Mouse (Mus musculus): ENCODE measurements at regions not wholly inside any gene's neighbourhood (a gene's known extent, or its start where the extent isn't known, plus 50 kb on each side); places are given as distances from the start of the nearest gene placed in this dataset.
A peak's percentile ranks its signal among the peaks of the same experiment; 100 is the strongest.

DNA sequence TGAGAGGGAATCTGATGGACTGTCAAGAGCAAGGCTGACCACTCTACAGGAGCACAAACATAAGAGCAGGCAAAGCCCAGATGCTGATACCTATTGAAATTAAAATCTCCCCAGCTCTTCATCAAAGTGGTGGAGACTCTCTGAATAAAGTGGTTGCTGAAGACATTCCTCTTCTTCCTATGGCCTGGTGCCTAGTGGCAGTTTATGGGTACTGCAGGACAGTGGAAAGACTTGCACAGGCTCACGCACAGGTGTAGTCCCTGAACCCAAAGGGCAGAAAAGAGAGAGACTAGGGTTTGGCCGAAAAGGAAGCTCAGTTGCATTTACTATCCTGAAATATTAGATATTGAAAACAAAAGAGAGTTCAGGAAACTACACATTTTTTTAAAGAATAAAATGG is 144.2 kb upstream of the Npy2r start:
- Histone ChIP-seq H3K4me1 (ENCODE audit: insufficient read depth, low read length) (no peaks in the 10 kb centered on the region), H3K9ac (replicated peaks; ENCODE audit: low read length) (no peak overlapping the region), H3K27me3 (ENCODE audit: insufficient read depth, low read length) (no peaks in the 10 kb centered on the region), H3K9me3 (ENCODE audit: low read length) (no peaks in the 10 kb centered on the region), H3K4me3 (ENCODE audit: low read length) (no peak overlapping the region), H3K27ac (no peak overlapping the region), H3K4me2 (ENCODE audit: low read depth, low read length) (no peak overlapping the region), H3K36me3 (ENCODE audit: insufficient read depth, low read length) (no peaks in the 10 kb centered on the region)
- ATAC-seq (no peak), DNase-seq (ENCODE audit: low spot score) (no peak)
- WGBS = 95% methylated on average over 2 of the region's 2 CpGs
- no peak for TF ChIP-seq CTCF (IDR thresholded peaks at IDR 0.05; ENCODE audit: low read depth)

DNA sequence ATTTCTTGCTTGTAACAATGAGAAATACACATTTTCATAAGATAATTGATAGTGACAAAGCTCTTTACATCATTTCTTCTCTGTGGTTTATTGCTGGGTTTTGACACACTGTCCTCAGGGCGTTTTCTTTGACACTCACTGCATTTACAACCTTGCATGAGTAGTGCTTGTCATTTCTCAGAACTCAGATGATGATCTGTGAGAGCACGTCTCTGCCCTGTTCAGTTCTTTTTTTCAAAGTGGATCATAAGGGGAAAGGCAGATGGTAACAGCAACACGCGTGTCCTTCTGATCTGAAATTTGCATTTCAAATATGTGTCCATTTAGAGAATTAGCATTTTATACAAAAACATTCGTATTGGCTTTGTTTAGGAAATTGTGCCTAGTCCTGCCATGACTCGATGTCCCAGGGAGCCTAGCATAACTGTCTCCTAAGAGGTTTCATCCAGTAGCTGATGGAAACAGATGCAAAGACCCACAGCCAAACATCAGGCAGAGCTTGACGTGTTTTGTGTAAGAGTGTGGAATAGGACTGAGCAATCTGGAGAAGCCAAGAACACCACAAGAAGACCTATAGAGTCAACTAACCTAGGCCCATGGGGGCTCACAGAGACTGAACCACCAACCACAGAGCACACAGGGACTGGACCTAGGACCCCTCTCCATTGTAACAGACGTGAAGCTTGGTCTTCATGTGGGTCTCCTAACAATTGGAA is 108.4 kb upstream of the Npy2r start:
- WGBS = 63% methylated on average over 8 of the region's 8 CpGs
- DNase-seq (ENCODE audit: low spot score) = no peak
- peaks cover 5% of the 10 kb centered on the region; the same call in 1 of the 2 replicates for H3K4me1 ChIP-seq (ENCODE audit: insufficient read depth, low read length)
- no peak overlapping the region for H3K27ac ChIP-seq
- H3K4me2 ChIP-seq (ENCODE audit: low read depth, low read length) = no peak overlapping the region
- no peaks in the 10 kb centered on the region for H3K9me3 ChIP-seq (ENCODE audit: low read length)
- H3K9ac ChIP-seq (replicated peaks; ENCODE audit: low read length) = no peak overlapping the region
- H3K27me3 ChIP-seq (ENCODE audit: insufficient read depth, low read length) = no peaks in the 10 kb centered on the region
- ATAC-seq = no peak
- no peaks in the 10 kb centered on the region for H3K36me3 ChIP-seq (ENCODE audit: insufficient read depth, low read length)
- H3K4me3 ChIP-seq (ENCODE audit: low read length) = no peak overlapping the region
- TF ChIP-seq CTCF (IDR thresholded peaks at IDR 0.05; ENCODE audit: low read depth) = no peak

DNA sequence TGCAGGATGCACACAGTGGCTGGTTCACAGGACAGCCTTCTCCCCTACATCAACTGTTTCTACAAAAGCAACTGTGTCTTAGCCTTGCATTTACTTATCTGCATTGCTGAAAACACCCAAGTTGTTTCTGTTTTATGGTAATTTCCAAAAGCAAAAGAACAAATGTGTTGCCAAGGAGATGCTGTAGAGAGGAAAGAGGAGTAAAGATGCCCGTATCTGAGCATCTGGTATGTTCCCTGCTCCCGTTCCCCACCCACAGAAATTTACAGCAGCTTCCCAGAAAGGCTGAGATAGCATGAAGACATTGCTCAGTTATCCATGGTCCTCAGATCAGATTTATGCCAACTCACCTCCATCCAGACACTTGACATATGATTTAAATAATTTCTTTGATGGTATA is 104.5 kb upstream of the Npy2r start:
- Histone ChIP-seq H3K4me1 (ENCODE audit: insufficient read depth, low read length) (peaks cover 5% of the 10 kb centered on the region; the same call in 1 of the 2 replicates), H3K27me3 (ENCODE audit: insufficient read depth, low read length) (no peaks in the 10 kb centered on the region), H3K9me3 (ENCODE audit: low read length) (no peaks in the 10 kb centered on the region), H3K4me2 (ENCODE audit: low read depth, low read length) (no peak overlapping the region), H3K4me3 (ENCODE audit: low read length) (no peak overlapping the region), H3K9ac (replicated peaks; ENCODE audit: low read length) (no peak overlapping the region), H3K27ac (no peak overlapping the region), H3K36me3 (ENCODE audit: insufficient read depth, low read length) (no peaks in the 10 kb centered on the region)
- no peak for DNase-seq (ENCODE audit: low spot score)
- 26% methylated on average over 2 of the region's 2 CpGs for WGBS
- no peak for TF ChIP-seq CTCF (IDR thresholded peaks at IDR 0.05; ENCODE audit: low read depth)
- no peak for ATAC-seq

DNA sequence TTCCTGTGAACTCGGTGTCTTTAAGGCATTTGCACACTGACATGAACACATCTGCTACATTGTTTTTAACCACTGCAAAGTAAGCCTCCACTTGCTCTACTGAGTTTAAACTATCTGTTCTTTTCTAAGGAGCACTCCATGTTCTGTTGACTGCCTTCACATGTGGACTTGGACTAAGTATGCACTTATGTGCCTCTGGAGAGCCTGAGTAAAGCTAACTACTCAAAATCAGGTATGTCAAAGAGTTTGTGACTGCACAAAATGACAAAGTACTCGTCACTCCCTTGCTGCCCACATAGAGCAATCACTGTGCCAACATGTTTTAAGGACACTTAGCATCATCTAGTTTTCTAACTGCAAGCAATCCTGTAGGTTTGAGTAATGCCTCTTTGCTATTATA is 92.2 kb upstream of the Npy2r start:
- H3K9ac ChIP-seq (replicated peaks; ENCODE audit: low read length) = no peak overlapping the region
- DNase-seq (ENCODE audit: low spot score) (no peak), ATAC-seq (no peak)
- WGBS = 88% methylated on average over 2 of the region's 2 CpGs
- H3K27ac ChIP-seq = no peak overlapping the region
- no peak overlapping the region for H3K4me2 ChIP-seq (ENCODE audit: low read depth, low read length)
- no peak for TF ChIP-seq CTCF (IDR thresholded peaks at IDR 0.05; ENCODE audit: low read depth)
- no peaks in the 10 kb centered on the region for H3K36me3 ChIP-seq (ENCODE audit: insufficient read depth, low read length)
- H3K27me3 ChIP-seq (ENCODE audit: insufficient read depth, low read length) = no peaks in the 10 kb centered on the region
- no peaks in the 10 kb centered on the region for H3K9me3 ChIP-seq (ENCODE audit: low read length)
- H3K4me3 ChIP-seq (ENCODE audit: low read length) = no peak overlapping the region
- no peaks in the 10 kb centered on the region for H3K4me1 ChIP-seq (ENCODE audit: insufficient read depth, low read length)

DNA sequence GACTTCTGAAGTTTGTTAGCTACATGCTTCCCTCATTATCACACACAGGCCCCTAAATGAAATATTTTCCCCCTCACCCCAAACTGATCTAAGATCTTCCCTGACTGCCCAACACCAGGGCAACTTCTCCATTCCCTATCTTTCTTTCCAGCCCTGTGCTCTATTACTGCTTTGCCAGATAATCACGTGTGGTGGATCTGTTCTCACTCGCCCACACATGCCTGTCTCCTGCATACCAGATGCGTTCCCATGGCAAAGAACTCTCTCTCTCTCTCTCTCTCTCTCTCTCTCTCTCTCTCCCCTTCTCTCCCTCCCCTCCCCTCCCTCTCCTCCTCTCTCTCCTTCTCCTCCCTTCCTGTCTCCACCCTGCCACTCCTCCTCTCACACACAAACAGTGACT is 88.8 kb upstream of the Npy2r start:
- Histone ChIP-seq H3K4me1 (ENCODE audit: insufficient read depth, low read length) (no peaks in the 10 kb centered on the region), H3K9me3 (ENCODE audit: low read length) (no peaks in the 10 kb centered on the region), H3K27ac (no peak overlapping the region), H3K27me3 (ENCODE audit: insufficient read depth, low read length) (no peaks in the 10 kb centered on the region), H3K9ac (replicated peaks; ENCODE audit: low read length) (no peak overlapping the region), H3K36me3 (ENCODE audit: insufficient read depth, low read length) (no peaks in the 10 kb centered on the region), H3K4me2 (ENCODE audit: low read depth, low read length) (no peak overlapping the region), H3K4me3 (ENCODE audit: low read length) (no peak overlapping the region)
- no peak for TF ChIP-seq CTCF (IDR thresholded peaks at IDR 0.05; ENCODE audit: low read depth)
- 13% methylated on average over 3 of the region's 3 CpGs for WGBS
- ATAC-seq (peak; percentile 66; the same call in 1 of the 2 replicates), DNase-seq (ENCODE audit: low spot score) (peak; percentile 17)

DNA sequence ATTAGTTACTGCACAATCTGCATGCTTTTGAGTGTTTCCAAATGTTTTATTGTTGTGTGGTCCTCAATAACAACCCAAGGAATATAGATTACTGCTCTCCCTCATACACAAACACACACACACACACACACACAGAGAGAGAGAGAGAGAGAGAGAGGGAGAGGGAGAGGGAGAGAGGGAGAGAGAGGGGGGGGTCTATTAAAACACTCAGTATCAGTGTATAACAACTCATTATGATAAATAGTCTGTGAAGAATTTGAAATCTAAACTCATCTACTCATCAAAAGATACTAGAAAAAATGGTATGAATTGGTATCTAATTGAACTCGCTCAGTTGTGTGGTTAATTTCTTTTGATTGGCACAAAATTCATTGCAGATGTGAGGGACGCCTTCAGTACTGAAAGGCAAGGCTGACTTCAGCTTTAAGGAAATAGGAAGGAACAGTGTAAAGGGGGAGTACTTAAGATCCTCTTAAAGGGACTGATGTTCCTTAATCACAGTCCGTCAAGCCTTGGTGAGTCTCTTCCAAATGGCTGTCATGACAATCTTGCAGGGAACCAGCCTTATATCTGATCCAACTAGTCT is 72.6 kb upstream of the Npy2r start:
- no peaks in the 10 kb centered on the region for H3K36me3 ChIP-seq (ENCODE audit: insufficient read depth, low read length)
- no peaks in the 10 kb centered on the region for H3K9me3 ChIP-seq (ENCODE audit: low read length)
- no peaks in the 10 kb centered on the region for H3K4me1 ChIP-seq (ENCODE audit: insufficient read depth, low read length)
- ATAC-seq (no peak), DNase-seq (ENCODE audit: low spot score) (no peak)
- no peaks in the 10 kb centered on the region for H3K27me3 ChIP-seq (ENCODE audit: insufficient read depth, low read length)
- H3K9ac ChIP-seq (replicated peaks; ENCODE audit: low read length) = no peak overlapping the region
- WGBS = 89% methylated on average over 3 of the region's 3 CpGs
- TF ChIP-seq CTCF (IDR thresholded peaks at IDR 0.05; ENCODE audit: low read depth) = no peak
- no peak overlapping the region for H3K4me2 ChIP-seq (ENCODE audit: low read depth, low read length)
- no peak overlapping the region for H3K27ac ChIP-seq
- no peak overlapping the region for H3K4me3 ChIP-seq (ENCODE audit: low read length)

DNA sequence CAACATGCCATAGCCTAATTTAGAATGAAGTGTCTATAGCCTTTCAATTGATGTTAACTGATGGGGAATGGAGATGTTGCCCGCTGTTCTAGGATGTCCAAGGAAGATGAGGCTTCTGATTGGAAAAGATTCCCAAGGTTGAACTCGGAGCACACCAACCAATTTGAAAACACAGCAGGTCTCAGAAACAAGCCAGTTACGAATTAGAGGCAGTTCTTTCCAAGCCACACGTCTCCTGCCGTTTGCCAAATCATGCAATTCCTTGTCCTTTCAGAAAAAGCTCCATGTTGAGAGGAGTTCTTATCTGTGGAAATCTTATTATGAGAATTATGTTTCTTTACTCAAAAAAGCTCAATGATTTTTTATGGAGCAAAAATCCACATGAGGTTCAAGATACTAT is 71.5 kb upstream of the Npy2r start:
- TF ChIP-seq CTCF (IDR thresholded peaks at IDR 0.05; ENCODE audit: low read depth) = no peak
- H3K27me3 ChIP-seq (ENCODE audit: insufficient read depth, low read length) = no peaks in the 10 kb centered on the region
- H3K4me2 ChIP-seq (ENCODE audit: low read depth, low read length) = no peak overlapping the region
- DNase-seq (ENCODE audit: low spot score) = no peak
- no peak for ATAC-seq
- no peaks in the 10 kb centered on the region for H3K36me3 ChIP-seq (ENCODE audit: insufficient read depth, low read length)
- no peaks in the 10 kb centered on the region for H3K4me1 ChIP-seq (ENCODE audit: insufficient read depth, low read length)
- no peak overlapping the region for H3K27ac ChIP-seq
- 71% methylated on average over 5 of the region's 5 CpGs for WGBS
- no peaks in the 10 kb centered on the region for H3K9me3 ChIP-seq (ENCODE audit: low read length)
- H3K4me3 ChIP-seq (ENCODE audit: low read length) = no peak overlapping the region
- no peak overlapping the region for H3K9ac ChIP-seq (replicated peaks; ENCODE audit: low read length)

Data from hindbrain, postnatal 0 days (tissue).